Mouse (Mus musculus) ovary, postnatal 36 days (tissue): ENCODE measurements around the gene Rnpep.

Experiments
- DNase-seq: peaks from one replicate; pipeline ENCODE4 v3.0.0; 2022; ENCODE audit warnings: low spot score, mixed read lengths

Rnpep gene

GRCm38 (mm10) chr1:135283826-135284291, at the start of gene Rnpep:
Gene Rnpep, minus strand, starts transcription at chr1:135284084.
- DNase-seq = peak; percentile 77

DNA sequence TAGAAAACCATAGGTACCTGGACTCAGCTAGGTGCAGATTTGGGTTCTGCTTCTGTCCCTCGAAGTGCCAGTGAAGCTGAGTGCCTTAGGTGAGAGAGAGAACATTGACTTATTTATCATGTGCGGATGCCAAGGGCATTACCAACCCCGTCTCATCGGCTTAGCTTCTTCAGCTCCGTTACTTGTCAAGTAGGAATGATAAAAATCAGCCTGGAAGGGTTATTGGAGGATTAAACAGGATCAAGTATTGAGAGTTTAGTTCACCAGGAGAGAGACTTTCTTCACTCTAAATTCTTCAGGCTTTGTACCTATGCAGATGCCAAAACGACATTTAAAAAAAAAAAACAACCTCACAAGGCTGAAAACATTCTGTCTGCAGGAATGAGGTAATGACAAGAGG, 46.7 kb upstream of the Rnpep start:
- DNase-seq = no peak

GRCm38 (mm10) chr1:135328368-135328767, 44.5 kb upstream of the Rnpep start:
- DNase-seq = no peak

- no peak for DNase-seq
Measured at GRCm38 (mm10) chr1:135325934-135326333, 42.0 kb upstream of the Rnpep start.

DNA sequence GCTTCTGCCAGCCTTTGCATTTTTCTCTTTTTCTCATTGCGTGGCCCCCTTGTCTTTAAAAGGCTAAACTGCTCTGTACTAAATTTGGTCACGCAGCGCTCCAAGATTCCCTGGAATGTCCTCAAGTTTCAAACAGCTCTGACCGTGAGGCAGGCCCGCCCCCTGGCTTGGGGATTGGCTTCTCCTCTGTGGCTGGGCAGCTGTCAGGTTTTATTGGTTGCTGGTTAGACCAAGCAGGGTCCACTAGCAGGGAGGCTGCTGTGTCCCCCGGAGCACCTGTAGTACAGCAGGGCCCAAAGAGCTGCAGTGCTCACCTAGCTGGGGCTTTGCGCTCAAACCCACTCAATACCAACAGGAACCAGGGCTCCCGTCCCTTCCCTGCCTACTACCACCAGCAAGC, 40.7 kb upstream of the Rnpep start, which contains the start of gene Lmod1:
TSS of gene Lmod1 (plus strand) at position 237 of the 400 bp plus-strand sequence.
- peak; percentile 52 for DNase-seq

GRCm38 (mm10) chr1:135323367-135323901, 39.5 kb upstream of the Rnpep start:
- no peak for DNase-seq

GRCm38 (mm10) chr1:135313284-135314031, 29.6 kb upstream of the Rnpep start, which contains the start of gene Timm17a:
Gene Timm17a, minus strand, starts transcription at chr1:135313778.
- DNase-seq = peak; percentile 89

DNA sequence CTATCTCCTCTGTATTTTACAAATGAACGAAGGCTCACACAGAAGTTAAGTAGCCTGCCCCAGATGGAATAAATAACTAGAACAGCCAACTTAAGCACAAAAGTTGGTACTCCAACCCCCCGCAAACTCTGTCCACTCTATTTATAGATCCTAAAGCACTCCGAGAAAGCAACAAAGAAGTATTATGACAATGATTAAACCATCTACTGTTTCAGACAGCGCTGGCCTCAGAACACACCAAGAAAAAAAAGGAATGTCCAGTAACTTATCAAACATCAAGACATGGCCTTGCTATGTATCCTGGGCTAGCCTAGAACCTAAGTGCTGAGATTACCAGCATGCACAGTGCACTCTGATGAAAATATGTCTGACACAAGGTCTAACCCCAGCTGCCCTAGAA, 28.3 kb upstream of the Rnpep start:
- DNase-seq = no peak

DNA sequence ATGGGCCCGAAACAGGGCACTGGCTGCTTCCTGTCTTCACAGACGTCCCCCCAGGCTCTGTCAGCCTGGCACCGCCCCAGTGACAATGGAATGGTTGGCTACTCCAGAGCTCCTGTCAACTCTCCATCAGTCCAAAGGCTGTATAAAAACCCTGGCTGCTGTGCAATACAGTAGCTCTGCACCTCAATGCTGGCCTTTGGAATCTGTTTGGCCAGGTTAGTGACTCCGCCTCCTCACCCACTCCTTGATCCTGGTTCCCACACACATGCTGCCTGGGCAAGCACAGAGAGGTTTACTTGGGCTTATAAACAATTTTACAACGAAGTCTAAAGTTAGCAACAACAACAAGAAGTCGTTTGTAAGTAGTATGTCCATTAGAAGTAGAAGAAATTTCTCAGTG, 27.5 kb upstream of the Rnpep start:
- no peak for DNase-seq

DNA sequence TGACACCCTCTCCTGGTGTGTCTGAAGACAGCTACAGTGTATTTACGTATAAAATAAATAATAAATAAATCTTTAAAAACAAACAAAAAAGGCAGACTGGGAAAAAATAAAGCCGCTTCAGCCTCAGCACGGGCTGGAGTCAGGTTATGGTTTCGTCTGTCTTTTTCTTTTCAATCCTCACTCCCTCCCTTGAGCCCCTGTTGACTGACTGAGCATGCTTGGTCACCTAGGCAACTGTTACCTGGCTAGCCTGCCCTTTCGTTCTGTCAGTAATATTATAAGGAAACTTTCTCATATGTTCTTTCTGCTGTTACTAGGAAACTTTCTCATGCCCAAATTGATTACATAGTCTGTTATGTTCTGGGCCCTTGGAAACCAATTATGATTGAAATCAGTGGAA, 7.0 kb upstream of the Rnpep start:
- no peak for DNase-seq

DNA sequence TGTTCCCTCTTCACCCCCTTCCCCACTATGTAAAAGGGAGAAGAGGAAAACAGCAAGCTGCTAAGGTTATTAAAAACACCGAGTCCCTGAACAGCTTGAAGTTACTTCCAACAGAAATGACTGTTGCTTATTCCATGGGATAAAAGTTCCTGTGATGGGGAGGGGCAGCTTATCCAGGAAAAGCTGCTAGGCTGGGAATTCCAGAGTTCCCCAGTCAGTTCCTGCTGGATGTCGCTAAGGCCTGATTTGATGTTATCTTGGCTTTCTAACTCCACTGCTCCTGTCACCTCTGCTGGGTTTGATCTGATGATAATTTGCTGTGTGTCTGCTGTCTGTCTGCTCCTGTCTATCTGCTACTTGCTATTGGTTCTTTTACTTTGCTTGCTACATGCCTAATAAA, 2.4 kb upstream of the Rnpep start:
- no peak for DNase-seq

- DNase-seq = no peak
Measured at GRCm38 (mm10) chr1:135283287-135283825, 528 bp downstream of the Rnpep start.

- DNase-seq = no peak
Measured at GRCm38 (mm10) chr1:135282536-135283286, 1.2 kb downstream of the Rnpep start.

DNA sequence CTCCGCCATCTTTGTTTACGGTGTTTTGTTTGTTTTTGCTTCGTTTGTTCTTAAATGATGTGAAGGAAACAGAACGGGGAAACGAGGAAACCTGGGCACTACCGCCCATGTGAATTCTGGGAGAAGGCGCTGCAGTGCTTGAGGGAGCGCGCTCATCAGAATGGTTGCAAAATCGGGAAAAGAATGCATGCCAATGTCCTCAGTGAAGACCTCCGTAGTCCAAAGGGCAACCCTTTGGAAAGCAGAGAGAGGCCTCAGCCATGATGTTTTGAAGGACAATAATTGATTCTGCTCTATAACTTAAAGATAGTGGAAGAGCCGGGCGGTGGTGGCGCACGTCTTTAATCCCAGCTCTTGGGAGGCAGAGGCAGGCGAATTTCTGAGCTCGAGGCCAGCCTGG, 2.0 kb downstream of the Rnpep start:
- no peak for DNase-seq

DNA sequence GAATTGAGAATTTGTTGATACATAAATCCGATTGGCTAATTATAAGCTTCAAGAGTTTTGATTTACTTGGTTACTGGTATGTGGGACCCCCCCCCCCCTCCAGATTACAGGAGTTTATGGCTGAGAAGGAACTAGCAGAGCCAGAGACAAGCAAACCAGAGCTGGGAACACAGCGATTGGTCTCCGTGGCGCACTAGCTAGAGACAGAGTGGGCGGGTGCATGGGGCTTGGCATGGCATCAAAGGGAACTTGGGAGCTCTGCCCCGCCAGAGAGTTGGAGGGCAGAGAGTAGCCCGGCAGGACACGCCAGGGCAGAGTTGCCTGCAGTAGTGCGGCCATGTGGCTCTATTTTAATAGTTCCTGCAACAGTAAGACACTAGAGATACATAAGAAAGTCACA, 3.2 kb downstream of the Rnpep start:
- peak; percentile 78 for DNase-seq

DNA sequence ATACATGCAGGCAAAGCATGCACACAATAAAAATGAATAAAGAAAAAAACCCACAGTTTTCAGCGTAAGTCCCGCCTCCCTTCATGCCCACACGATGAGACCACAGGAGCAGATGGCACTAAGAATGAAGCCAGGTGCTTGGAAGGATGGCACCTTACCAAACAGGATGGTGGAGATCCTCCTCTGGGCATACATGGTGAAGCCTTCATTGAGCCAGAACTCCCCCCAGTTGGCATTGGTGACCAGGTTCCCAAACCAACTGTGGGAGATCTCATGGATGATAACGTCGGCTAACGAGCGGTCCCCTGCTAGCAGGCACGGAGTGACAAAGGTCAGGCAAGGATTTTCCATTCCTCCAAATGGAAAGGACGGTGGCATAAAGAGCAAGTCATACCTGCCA, 12.5 kb downstream of the Rnpep start:
- DNase-seq = no peak

DNA sequence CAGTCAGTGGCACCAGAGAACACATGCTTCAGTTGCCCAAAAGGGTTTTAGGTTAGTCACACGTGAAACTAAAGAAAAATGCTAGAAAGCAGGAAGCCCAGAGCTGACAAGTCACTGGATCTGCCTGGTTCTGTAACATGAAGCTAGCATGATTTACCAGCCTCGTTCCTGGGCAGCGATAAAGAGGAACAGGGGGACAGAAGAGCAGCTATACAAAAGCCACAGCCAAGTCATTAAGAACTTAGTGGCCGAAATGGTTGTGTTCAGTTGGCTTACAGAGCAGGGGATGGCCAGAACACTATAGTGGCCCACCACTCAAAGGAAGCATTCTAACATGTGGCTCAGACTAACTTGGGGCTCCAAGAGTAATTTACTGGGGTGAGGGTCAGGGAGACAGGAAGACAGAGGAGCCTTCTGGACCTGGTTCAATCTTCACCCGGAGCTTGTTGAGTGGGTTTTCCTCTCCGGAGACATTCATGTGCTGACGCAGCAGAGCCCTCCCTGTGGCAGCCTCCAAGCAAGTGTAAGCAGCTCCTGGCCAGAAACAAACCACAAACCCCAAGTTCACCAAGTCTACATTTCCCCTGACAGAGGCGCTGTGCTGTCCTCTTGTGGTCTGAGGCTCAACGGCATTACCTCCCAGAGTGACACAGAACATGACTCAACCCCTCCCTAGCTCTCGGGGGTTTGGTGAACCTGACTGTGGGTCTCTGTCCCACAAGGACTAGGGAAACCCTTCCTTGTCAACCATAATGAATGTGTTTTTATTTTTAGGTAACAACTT, 16.0 kb downstream of the Rnpep start:
- no peak for DNase-seq

DNA sequence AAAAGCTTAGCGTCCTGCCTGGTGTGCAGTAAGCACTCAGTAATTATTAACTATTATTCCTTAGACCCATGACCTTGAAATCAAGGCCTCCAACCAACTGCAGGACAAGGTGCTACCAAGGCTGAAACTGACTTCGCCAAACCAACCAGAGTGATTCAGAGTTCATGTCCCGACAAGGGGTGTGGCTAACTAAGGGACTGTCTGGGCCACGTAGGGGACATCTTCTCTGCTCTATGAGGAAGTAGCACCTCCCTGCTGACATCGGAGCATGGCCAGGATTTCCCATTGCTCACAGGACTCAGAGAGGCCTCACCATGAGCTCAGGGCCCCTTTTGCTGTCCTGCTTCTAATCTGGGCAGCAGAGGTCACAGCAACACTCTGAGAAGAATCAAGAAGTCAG, 18.1 kb downstream of the Rnpep start:
- no peak for DNase-seq

DNA sequence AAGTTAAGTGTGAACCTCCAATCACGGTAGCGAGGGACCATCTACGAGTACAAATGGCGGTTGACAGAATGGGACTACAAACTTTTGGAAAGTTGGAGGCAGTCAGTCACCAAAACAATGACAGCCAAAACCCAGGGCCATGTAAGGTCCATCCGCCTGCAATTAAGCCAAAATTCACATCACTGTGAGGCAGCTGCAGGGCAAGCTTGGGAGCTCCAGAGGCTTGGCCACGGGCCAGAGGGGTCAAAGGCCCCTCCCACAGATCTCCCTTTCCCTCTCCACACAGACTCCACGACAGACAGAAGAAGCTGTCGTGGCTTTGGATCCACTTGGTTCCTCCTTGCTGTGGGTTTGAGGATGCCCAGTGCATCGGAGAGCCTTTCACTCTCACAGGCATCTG, 20.6 kb downstream of the Rnpep start:
- no peak for DNase-seq

DNA sequence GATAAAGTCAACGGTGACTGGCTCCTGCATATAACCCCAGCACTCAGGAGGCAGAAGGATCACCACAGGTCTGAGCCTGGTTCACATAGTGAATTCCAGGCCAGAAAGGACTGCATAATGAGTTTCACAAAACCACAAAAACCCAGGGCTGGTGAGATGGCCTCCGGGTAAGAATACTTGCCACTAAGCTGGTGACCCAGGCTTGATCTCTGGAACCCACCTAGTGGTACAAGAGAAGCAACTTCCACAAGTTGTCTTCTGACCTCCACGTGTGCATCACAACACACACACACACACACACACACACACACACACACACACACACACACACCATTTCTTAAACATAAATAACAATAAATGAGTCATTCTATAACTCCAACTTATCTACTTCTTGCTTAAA, 21.6 kb downstream of the Rnpep start:
- no peak for DNase-seq

GRCm38 (mm10) chr1:135260931-135261330, 23.0 kb downstream of the Rnpep start:
- DNase-seq = no peak

- DNase-seq = peak; percentile 63
Measured at GRCm38 (mm10) chr1:135259128-135259436, 24.8 kb downstream of the Rnpep start.
